Mouse (Mus musculus) testis, adult 2 months (tissue): ENCODE data around the gene A630076J17Rik. TPM values are rescaled to one million over a fixed set of nuclear protein-coding genes. Genes with fewer than 3 reads are reported as not detected.

Experiments used
- H3K27ac ChIP-seq: fragments of 200-500 bp; 2 replicates; pipeline ENCODE4 v1.5.1; 2012; ENCODE audit warnings: low read depth, low read length; ENCODE audit not compliant: control insufficient read depth, insufficient read depth
- H3K27me3 ChIP-seq: fragments of 200-500 bp; 2 replicates; pipeline ENCODE4 v1.6.1; 2012; ENCODE audit warnings: mild to moderate bottlenecking, low read length, moderate library complexity; ENCODE audit not compliant: control insufficient read depth, insufficient read depth
- H3K36me3 ChIP-seq: fragments of 200-500 bp; 2 replicates; pipeline ENCODE4 v1.6.1; 2012; ENCODE audit warnings: mild to moderate bottlenecking, low read length; ENCODE audit not compliant: control insufficient read depth, insufficient read depth
- H3K4me1 ChIP-seq: fragments of 200-500 bp; 2 replicates; pipeline ENCODE4 v1.6.1; 2012; ENCODE audit warnings: low read length; ENCODE audit not compliant: control insufficient read depth, insufficient read depth
- H3K4me3 ChIP-seq: fragments of 200-500 bp; 2 replicates; pipeline ENCODE4 v1.5.1; 2012; ENCODE audit warnings: low read depth, mild to moderate bottlenecking, low read length, moderate library complexity, mixed read lengths; ENCODE audit not compliant: control insufficient read depth
- CTCF ChIP-seq: fragments of 200-500 bp; IDR thresholded peaks from 2 replicates; pipeline ENCODE4 v1.5.1; 2012; ENCODE audit warnings: low read depth, mild to moderate bottlenecking, inconsistent platforms, low read length, moderate library complexity; ENCODE audit not compliant: control insufficient read depth, insufficient read depth, insufficient replicate concordance
- POLR2A ChIP-seq: fragments of 200-500 bp; IDR thresholded peaks from 2 replicates; pipeline ENCODE4 v1.6.1; 2012; ENCODE audit warnings: low read depth, mild to moderate bottlenecking, inconsistent platforms, low read length, moderate library complexity; ENCODE audit not compliant: control insufficient read depth
- polyA plus RNA-seq: library from polyadenylated mRNA; depleted of rRNA; stranded (reverse); fragments of >200 nt; gene quantifications from 2 replicates; pipeline ENCODE4 v1.2.3, GENCODE M21; 2012

A630076J17Rik gene
- polyA plus RNA-seq, 1 experiment: not detected

- TF ChIP-seq POLR2A: no peak
- TF ChIP-seq CTCF: no peak
- no peak overlapping the region for H3K27ac ChIP-seq
Measured at GRCm38 (mm10) chr3:107201310-107202180, 28.9 kb upstream of the A630076J17Rik start.

GRCm38 (mm10) chr3:107204413-107204812 is 26.0 kb upstream of the A630076J17Rik start:
- no peak for TF ChIP-seq CTCF
- no peak for TF ChIP-seq POLR2A
- no peaks in the 10 kb centered on the region for H3K4me1 ChIP-seq

More at GRCm38 (mm10) chr3:107201310-107202180, 28.9 kb upstream of the A630076J17Rik start:
- Histone ChIP-seq H3K4me1 (no peaks in the 10 kb centered on the region), H3K4me3 (no peak overlapping the region), H3K27me3 (no peaks in the 10 kb centered on the region), H3K36me3 (no peaks in the 10 kb centered on the region)

GRCm38 (mm10) chr3:107205170-107205569 is 25.2 kb upstream of the A630076J17Rik start:
- Histone ChIP-seq H3K27ac (no peak overlapping the region), H3K4me3 (no peak overlapping the region), H3K4me1 (no peaks in the 10 kb centered on the region), H3K36me3 (no peaks in the 10 kb centered on the region), H3K27me3 (no peaks in the 10 kb centered on the region)
- TF ChIP-seq POLR2A: no peak
- no peak for TF ChIP-seq CTCF

More at GRCm38 (mm10) chr3:107204413-107204812, 26.0 kb upstream of the A630076J17Rik start:
- Histone ChIP-seq H3K4me3 (no peak overlapping the region), H3K27me3 (no peaks in the 10 kb centered on the region), H3K36me3 (no peaks in the 10 kb centered on the region), H3K27ac (no peak overlapping the region)

GRCm38 (mm10) chr3:107205994-107206393 is 24.4 kb upstream of the A630076J17Rik start:
- no peaks in the 10 kb centered on the region for H3K4me1 ChIP-seq
- H3K27ac ChIP-seq: no peak overlapping the region
- H3K27me3 ChIP-seq: no peaks in the 10 kb centered on the region
- no peak overlapping the region for H3K4me3 ChIP-seq
- TF ChIP-seq CTCF (peak; percentile 46; the same call in 1 of the 2 replicates), POLR2A (no peak)
- no peaks in the 10 kb centered on the region for H3K36me3 ChIP-seq

DNA sequence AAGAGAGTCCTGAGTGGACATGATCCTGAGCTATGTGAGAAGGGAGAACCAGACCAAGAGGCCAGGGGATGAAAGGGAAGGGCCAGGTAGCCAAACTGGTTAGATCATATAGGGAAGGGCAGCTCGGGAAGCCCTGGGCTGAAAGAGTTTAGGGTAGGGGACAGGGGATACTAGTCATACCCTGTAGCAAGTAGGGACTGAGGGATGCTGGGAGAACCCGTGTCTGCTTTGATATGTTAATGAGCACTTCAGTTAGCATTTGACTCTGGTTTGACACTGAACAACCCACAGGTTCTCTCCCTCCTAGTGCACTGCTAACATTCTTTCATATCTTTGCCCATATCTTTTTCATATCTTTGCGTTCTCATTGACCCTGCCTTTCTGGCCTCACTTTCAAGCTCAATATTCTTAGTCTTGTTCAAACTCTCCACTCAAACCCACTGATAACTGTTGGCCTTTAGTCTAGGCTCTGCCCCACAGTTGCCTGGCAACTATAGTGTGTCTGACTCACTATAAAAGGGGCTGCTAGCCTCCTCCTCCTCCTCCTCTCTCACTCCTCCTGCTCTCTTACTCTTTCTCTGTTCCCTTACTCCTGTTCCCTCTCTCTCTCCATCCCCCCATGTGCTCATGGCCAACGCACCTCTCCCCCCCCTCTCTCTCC is 23.8 kb upstream of the A630076J17Rik start:
- H3K36me3 ChIP-seq: no peaks in the 10 kb centered on the region
- TF ChIP-seq POLR2A: no peak
- no peak for TF ChIP-seq CTCF
- no peaks in the 10 kb centered on the region for H3K4me1 ChIP-seq
- H3K27ac ChIP-seq: no peak overlapping the region
- H3K4me3 ChIP-seq: no peak overlapping the region
- no peaks in the 10 kb centered on the region for H3K27me3 ChIP-seq

DNA sequence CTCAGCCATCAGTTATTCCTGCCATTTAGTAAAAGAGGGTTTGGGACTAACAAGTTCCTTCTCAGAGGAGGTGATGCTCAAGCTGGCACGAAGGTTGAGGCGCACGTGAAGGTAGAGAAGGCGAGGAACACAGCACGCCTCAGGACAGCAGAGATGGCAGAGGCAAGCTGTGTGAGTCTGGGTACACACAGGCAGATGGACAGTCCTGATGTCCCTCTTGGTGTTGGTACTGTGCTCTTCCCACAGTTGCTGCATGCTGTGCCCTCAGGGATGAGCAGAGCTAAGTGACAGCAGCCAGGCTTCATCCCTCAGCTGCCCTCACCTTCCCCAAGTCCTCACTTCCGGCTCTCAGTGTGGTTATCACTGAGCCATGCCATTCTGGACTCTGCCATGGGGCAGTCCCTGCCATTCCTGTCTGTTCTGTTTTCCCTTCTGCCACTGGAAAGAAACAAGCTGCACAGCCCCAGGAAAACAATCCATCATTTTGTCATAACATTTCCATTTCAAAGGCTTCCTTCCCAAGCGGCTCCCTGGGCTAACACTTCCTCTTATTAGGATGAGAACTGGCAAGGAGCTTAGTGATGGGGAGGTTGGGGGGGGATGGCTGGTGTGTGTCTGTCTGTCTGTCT is 22.7 kb upstream of the A630076J17Rik start:
- Histone ChIP-seq H3K27me3 (no peaks in the 10 kb centered on the region), H3K27ac (no peak overlapping the region), H3K36me3 (no peaks in the 10 kb centered on the region), H3K4me1 (no peaks in the 10 kb centered on the region), H3K4me3 (no peak overlapping the region)
- TF ChIP-seq POLR2A: no peak

GRCm38 (mm10) chr3:107214606-107215005 is 15.8 kb upstream of the A630076J17Rik start:
- TF ChIP-seq CTCF: no peak
- TF ChIP-seq POLR2A: no peak
- Histone ChIP-seq H3K27me3 (no peaks in the 10 kb centered on the region), H3K4me1 (no peaks in the 10 kb centered on the region), H3K36me3 (no peaks in the 10 kb centered on the region), H3K27ac (no peak overlapping the region), H3K4me3 (no peak overlapping the region)
